Mouse (Mus musculus) liver, adult 2 months (tissue): ENCODE data around the gene Sigirr.

Source experiments
- CTCF ChIP-seq: fragments of 200-500 bp; IDR thresholded peaks from 2 replicates; pipeline ENCODE4 v1.5.1; 2011; ENCODE audit warnings: low read depth, low read length, control low read depth
- POLR2A ChIP-seq: fragments of 200-500 bp; IDR thresholded peaks from 2 replicates; pipeline ENCODE4 v1.6.1; 2011; ENCODE audit warnings: low read length, control low read depth; ENCODE audit not compliant: insufficient read depth; ENCODE audit errors: extremely low read depth

DNA sequence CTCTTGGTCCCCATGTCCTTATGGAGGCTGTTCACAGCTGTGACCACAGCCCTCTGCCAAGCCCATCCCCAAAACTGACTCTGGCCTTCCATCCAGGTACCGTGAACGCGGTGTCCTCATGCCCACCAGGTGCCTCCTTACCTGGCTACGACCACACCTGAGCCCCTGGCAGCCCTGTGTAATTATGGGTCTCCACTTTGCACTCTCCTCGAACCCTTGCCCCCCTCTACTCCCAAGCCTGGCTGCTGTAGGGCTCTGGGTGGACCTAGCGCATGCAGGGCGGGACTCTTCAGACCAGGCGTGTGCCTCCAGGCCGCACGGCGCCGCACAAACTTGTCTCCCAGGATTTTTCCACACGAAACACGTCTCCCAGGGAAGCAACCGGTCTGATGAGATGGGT, 22.5 kb downstream of the Sigirr start, which contains the start of gene Pkp3:
- TF ChIP-seq POLR2A (no peak), CTCF (no peak)
